Mouse (Mus musculus) embryonic facial prominence, embryonic 13.5 days (tissue): ENCODE data around the gene Dop1a. TPM values are rescaled to one million over a fixed set of nuclear protein-coding genes. Genes with fewer than 3 reads are reported as not detected.

ENCODE experiments used
- ATAC-seq: fragments of 200-750 bp; cut with Nextera tagmentation; 2 replicates; pipeline ENCODE4 v1.8.0; 2017; ENCODE audit warnings: low read depth; ENCODE audit not compliant: insufficient number of reproducible peaks, insufficient read depth, low FRiP score, low TSS enrichment
- H3K27ac ChIP-seq: fragments of 300-500 bp; sonication (generic); 2 replicates; pipeline ENCODE4 v1.5.1; 2015; ENCODE audit warnings: moderate library complexity, mild to moderate bottlenecking, inconsistent platforms
- H3K27me3 ChIP-seq: fragments of 300-500 bp; sonication (generic); 2 replicates; pipeline ENCODE4 v1.6.1; 2015; ENCODE audit warnings: mild to moderate bottlenecking, inconsistent platforms
- H3K36me3 ChIP-seq: fragments of 300-500 bp; sonication (generic); 2 replicates; pipeline ENCODE4 v1.6.1; 2015; ENCODE audit warnings: mild to moderate bottlenecking, inconsistent platforms
- H3K4me1 ChIP-seq: fragments of 300-500 bp; sonication (generic); 2 replicates; pipeline ENCODE4 v1.6.1; 2015; ENCODE audit warnings: inconsistent platforms
- H3K4me2 ChIP-seq: fragments of 300-500 bp; sonication (generic); 2 replicates; pipeline ENCODE4 v1.6.1; 2015; ENCODE audit warnings: moderate library complexity, mild to moderate bottlenecking, inconsistent platforms
- H3K4me3 ChIP-seq: fragments of 300-500 bp; sonication (generic); 2 replicates; pipeline ENCODE4 v1.5.1; 2015; ENCODE audit warnings: mild to moderate bottlenecking, inconsistent platforms
- H3K9ac ChIP-seq: fragments of 300-500 bp; sonication (generic); 2 replicates; pipeline ENCODE4 v1.6.1; 2015; ENCODE audit warnings: mild to moderate bottlenecking, inconsistent platforms
- H3K9me3 ChIP-seq: fragments of 300-500 bp; sonication (generic); 2 replicates; pipeline ENCODE4 v1.6.1; 2016; ENCODE audit warnings: inconsistent platforms
- WGBS: fragments of 180-500 bp; shearing (Covaris S2); methylation state at CpG from one replicate; pipeline ENCODE4 v1.1.7; 2015; ENCODE audit warnings: mixed read lengths; 5-methylcytosine and 5-hydroxymethylcytosine counted together
- polyA plus RNA-seq: library from polyadenylated mRNA; unstranded; fragments of >200 nt; fragmentation: Nextera tagmentation; extraction: Ambion mirVana; gene quantifications from 2 replicates; pipeline ENCODE4 v1.2.1, GENCODE M21; 2015

Dop1a gene
- polyA plus RNA-seq, 1 experiment from 2014 or later: 16.5 TPM

DNA sequence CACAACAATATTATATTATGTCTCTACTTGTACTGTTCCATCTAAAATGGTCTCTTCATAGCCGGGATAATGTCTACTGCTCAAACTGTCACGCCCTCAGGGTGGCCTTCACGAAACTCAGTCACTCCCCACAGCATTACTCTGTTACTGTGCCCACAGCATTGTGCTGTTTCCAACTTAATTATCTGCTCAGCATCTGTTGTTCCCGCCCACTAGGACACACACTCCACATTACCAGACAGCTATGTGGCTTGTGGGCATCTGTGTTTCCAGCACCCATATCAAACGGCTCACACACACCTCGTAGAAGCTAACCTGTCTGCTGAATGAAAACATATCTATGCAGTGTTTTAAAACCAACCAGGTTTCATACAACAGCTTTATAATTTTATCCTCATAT is 15.9 kb upstream of the Dop1a start:
- 36% methylated on average over 6 of the region's 6 CpGs for WGBS
- no peaks in the 10 kb centered on the region for H3K9me3 ChIP-seq
- H3K27ac ChIP-seq: no peak overlapping the region
- ATAC-seq: 0 out of 2 replicates have a peak, but pooled peaks have one; percentile 45
- H3K4me2 ChIP-seq: peak overlapping the region; percentile 57
- peaks cover 9% of the 10 kb centered on the region; the same call in 1 of the 2 replicates for H3K27me3 ChIP-seq
- H3K4me3 ChIP-seq: no peak overlapping the region
- H3K4me1 ChIP-seq: peaks cover 7% of the 10 kb centered on the region; the same call in 1 of the 2 replicates
- no peaks in the 10 kb centered on the region for H3K36me3 ChIP-seq
- no peak overlapping the region for H3K9ac ChIP-seq

DNA sequence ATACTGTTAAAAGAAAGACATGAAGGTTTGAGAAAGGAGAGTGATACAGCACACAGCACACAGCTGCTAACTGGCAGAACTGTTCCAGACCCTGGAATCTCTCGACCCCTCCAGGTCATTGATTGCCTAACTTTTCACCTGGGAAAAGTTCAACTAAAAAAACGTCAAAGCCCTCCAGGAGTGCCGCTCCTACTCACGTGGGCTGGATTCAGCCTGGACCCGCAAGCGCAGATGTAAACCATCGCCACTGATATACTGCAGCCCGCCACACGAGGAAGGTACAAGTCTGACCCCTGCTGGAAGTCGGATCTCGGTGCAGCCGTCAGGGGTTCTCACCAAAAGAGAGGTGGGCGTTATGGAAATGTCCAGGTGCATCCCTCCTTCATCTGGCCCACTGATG is 15.3 kb upstream of the Dop1a start:
- no peaks in the 10 kb centered on the region for H3K36me3 ChIP-seq
- 1% methylated on average over 13 of the region's 13 CpGs for WGBS
- H3K9ac ChIP-seq: 0 out of 2 replicates have a peak overlapping the region, but pooled peaks have one; percentile 36
- peaks cover 9% of the 10 kb centered on the region; the same call in 1 of the 2 replicates for H3K27me3 ChIP-seq
- peak overlapping the region; percentile 21 for H3K4me3 ChIP-seq
- no peak overlapping the region for H3K27ac ChIP-seq
- peak overlapping the region; percentile 57 for H3K4me2 ChIP-seq
- H3K4me1 ChIP-seq: peaks cover 7% of the 10 kb centered on the region; the same call in 1 of the 2 replicates
- H3K9me3 ChIP-seq: no peaks in the 10 kb centered on the region
- ATAC-seq: peak; percentile 52; the same call in 1 of the 2 replicates

DNA sequence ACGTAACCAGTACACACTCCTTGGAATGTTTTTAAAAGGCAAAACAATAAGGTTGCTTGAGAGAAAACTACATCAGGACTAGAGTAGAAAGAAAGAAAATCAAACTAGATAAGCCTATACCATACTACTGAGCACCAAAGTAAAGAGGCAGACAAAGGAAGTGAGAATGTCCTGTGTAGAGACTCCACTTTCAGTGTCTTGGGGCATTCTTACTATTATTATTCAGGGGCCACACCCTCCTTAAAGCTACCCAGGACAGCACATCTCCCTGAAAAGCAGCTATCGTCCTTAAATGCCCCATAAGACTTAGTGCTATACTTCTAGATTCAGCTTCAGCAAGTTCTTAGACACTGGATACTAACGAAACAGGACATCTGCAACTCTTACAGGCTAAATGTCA is 13.3 kb upstream of the Dop1a start:
- no peaks in the 10 kb centered on the region for H3K9me3 ChIP-seq
- no peak overlapping the region for H3K4me2 ChIP-seq
- WGBS: 82% methylated on average over 3 of the region's 3 CpGs
- peaks cover 3% of the 10 kb centered on the region; the same call in 1 of the 2 replicates for H3K27me3 ChIP-seq
- no peak overlapping the region for H3K4me3 ChIP-seq
- H3K9ac ChIP-seq: no peak overlapping the region
- peaks cover 7% of the 10 kb centered on the region; the same call in 1 of the 2 replicates for H3K4me1 ChIP-seq
- ATAC-seq: no peak
- no peaks in the 10 kb centered on the region for H3K36me3 ChIP-seq
- H3K27ac ChIP-seq: no peak overlapping the region

DNA sequence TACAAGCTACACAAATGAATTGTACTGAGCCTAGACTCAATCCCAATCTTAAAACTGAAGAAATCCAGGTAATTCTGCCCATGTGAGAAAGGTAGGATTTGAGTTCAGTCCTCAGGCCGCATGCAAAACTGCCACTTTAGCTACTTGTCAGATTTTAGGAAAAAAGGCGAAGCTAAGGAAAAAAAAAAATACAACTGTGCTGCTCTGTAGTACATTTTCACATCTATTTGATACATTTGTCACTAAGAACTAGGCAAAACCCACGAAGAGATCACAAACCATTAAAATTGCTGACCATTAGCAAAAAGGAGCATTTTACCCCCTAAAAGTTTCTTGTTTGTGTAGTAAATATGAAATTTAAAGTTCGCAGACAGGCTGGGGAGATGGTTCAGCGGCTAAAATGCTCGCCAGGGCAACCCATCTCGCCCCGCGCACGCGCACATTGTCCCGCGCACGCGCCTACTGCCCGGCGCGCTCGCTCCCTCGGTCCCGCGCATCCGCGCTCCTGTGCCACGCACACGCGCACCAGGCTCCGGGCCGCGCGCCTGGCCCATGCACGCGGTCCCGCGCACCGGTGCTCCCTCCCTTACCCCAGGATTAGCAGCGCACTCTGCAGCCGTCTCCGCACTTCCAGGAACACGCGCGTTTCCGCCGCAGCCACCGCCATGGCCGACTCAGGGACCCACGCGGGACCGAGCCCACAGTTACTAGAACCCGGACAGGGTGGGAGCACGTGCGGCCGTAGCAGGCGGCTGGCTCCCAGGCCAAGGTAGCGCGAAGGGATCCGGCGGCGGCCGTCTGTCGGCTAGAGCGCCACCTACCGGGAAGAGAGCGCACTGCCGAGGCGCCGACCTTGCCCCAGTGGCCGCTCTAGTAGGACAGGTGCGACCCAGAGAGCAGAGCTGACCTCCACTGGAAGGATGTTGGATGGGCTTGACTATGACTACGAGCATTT is 2.5 kb upstream of the Dop1a start, which contains the start of gene Ube2cbp:
Ube2cbp (minus strand) TSS at position 800 of the 955 bp plus-strand sequence.
- Histone ChIP-seq H3K27ac (peak within 1 kb of the TSS; percentile 68), H3K4me3 (peak within 1 kb of the TSS; percentile 67), H3K36me3 (no peaks in the 10 kb centered on the region), H3K4me1 (peaks cover 9% of the 10 kb centered on the region), H3K9ac (peak within 1 kb of the TSS; percentile 79), H3K27me3 (peaks cover 10% of the 10 kb centered on the region), H3K4me2 (peak within 1 kb of the TSS; percentile 60), H3K9me3 (no peaks in the 10 kb centered on the region)
- peak; percentile 83 for ATAC-seq
- WGBS: 2% methylated on average over 70 of the region's 70 CpGs

DNA sequence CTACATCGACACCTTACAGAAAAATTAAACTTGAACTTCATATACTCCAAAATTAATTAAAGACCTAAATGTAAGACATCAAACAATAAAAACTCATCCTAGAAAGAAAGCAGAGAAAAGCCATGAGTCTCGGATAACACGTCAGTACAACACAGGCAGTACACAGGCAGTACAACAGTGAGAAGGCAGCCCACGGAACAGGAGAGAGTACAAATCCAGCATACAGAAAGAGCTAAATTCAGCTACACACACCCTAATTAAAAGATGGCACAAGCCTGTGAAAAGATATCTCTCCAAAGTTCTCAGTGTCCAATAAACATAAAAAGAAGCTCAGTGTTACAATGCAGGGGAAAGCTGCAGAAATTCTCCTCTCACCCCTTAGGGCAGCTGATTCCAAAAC is 9.0 kb downstream of the Dop1a start:
- Histone ChIP-seq H3K36me3 (no peaks in the 10 kb centered on the region), H3K4me1 (0 out of 2 replicates have a peak, but pooled peaks cover 3% of the 10 kb centered on the region), H3K9me3 (no peaks in the 10 kb centered on the region), H3K27me3 (no peaks in the 10 kb centered on the region), H3K9ac (no peak overlapping the region), H3K27ac (no peak overlapping the region), H3K4me2 (no peak overlapping the region), H3K4me3 (no peak overlapping the region)
- WGBS: 82% methylated on average over 4 of the region's 4 CpGs
- ATAC-seq: no peak

DNA sequence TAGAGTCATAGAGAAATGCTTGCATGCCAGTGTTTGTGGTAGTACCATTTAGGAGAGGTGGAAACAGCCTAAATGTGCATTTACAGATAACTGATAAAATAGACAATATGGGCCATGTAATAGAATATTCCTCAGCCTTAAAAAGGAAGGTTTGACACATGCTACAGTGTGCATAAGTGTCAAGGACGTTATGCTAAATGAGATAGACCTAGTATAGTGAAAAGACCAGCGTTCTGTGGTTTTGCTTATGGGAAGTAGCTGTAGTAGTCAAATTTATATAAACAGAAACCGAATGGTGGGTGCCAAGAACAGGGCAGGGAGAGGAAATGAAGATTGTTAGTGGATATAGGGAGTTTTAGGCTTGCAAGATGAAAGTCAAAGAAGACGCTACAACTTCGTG is 9.8 kb downstream of the Dop1a start:
- 69% methylated on average over 5 of the region's 5 CpGs for WGBS
- ATAC-seq: no peak
- no peak overlapping the region for H3K4me2 ChIP-seq

DNA sequence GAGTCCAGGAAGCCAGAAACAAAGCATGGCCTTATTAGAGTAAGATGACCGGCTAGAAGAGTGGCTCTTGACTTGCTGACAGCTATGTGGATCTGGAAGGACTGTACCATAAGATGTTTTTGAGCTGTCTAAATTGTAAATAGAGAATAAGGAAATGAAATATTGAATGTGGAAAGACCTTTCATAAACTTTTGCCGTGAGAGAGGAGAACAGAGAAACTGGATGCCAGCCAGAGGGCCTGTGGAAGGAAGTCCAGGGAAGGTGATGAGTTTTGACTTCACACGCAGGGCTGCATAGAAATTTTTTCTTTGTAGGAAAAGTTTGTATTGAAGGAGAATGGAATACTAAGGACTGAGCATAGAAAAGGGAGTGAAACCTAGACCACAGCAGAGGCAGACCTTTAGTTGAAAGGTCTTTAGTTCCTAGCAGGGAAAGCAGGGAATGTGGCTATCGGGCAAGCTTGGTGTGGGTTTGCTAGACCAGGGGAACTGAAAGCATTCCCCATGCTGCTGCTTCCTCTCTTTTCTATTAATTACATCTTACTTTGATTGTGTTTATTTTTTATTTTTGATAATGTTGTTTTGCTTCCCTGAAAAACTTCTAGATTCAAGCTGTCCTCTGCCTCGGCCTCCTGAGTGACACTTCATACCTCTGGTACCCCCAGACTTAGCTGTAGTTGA is 11.6 kb downstream of the Dop1a start:
- Histone ChIP-seq H3K4me3 (no peak overlapping the region), H3K9ac (no peak overlapping the region), H3K9me3 (no peaks in the 10 kb centered on the region), H3K27me3 (no peaks in the 10 kb centered on the region), H3K27ac (no peak overlapping the region), H3K4me2 (no peak overlapping the region), H3K4me1 (0 out of 2 replicates have a peak, but pooled peaks cover 3% of the 10 kb centered on the region), H3K36me3 (no peaks in the 10 kb centered on the region)
- WGBS: 85% methylated on average over 5 of the region's 5 CpGs
- no peak for ATAC-seq

More for the DNA sequence above, 9.8 kb downstream of the Dop1a start:
- Histone ChIP-seq H3K36me3 (no peaks in the 10 kb centered on the region), H3K9ac (no peak overlapping the region), H3K9me3 (no peaks in the 10 kb centered on the region), H3K27me3 (no peaks in the 10 kb centered on the region), H3K4me3 (no peak overlapping the region), H3K27ac (no peak overlapping the region), H3K4me1 (0 out of 2 replicates have a peak, but pooled peaks cover 3% of the 10 kb centered on the region)

DNA sequence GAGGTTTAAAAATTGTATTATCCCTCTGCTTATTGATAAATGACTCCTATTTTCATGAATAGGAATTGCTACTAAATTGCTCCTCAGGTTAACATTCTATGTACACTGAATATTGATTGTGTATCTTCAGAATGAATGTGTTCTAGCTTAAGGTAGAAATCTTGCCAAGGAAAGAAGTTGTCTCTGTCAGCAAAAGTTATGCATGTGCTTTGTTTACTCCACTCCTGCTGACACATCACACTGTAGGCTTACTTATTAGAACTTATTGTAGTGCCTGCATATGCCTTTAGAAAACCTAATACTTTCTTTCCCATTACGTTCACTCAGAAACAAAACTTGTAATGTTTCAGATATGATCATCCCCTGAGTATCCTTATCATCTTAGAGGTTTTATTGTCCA is 15.3 kb downstream of the Dop1a start:
- H3K4me2 ChIP-seq: no peak overlapping the region
- no peaks in the 10 kb centered on the region for H3K4me1 ChIP-seq
- no peaks in the 10 kb centered on the region for H3K36me3 ChIP-seq
- no peaks in the 10 kb centered on the region for H3K9me3 ChIP-seq
- no peak for ATAC-seq
- 83% methylated on average over 1 of the region's 1 CpGs for WGBS
- no peak overlapping the region for H3K4me3 ChIP-seq
- no peak overlapping the region for H3K27ac ChIP-seq
- no peak overlapping the region for H3K9ac ChIP-seq
- H3K27me3 ChIP-seq: no peaks in the 10 kb centered on the region

DNA sequence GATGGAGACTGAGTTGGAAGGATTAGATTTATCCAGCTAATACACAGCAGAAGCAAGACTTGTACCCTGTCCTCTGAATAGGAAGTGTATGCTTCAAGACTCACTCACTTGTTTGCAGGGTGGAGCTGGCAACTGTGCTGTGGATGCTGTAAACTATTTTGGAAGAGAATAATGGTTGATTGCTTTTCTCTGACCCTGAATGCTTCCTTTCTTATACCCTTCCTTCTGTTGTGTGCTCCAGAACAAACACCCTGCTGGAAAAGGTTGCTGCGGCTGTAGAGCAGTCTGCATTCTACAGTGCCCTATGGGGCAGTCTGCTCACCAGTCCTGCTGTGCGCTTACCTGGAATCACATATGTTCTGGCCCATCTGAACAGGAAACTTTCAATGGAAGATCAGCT is 24.8 kb downstream of the Dop1a start:
- H3K27me3 ChIP-seq: no peaks in the 10 kb centered on the region
- H3K4me3 ChIP-seq: no peak overlapping the region
- no peak overlapping the region for H3K27ac ChIP-seq
- ATAC-seq: no peak
- peaks cover 40% of the 10 kb centered on the region for H3K36me3 ChIP-seq
- no peak overlapping the region for H3K9ac ChIP-seq
- no peaks in the 10 kb centered on the region for H3K9me3 ChIP-seq
- H3K4me1 ChIP-seq: no peaks in the 10 kb centered on the region
- H3K4me2 ChIP-seq: no peak overlapping the region
- 86% methylated on average over 2 of the region's 2 CpGs for WGBS

DNA sequence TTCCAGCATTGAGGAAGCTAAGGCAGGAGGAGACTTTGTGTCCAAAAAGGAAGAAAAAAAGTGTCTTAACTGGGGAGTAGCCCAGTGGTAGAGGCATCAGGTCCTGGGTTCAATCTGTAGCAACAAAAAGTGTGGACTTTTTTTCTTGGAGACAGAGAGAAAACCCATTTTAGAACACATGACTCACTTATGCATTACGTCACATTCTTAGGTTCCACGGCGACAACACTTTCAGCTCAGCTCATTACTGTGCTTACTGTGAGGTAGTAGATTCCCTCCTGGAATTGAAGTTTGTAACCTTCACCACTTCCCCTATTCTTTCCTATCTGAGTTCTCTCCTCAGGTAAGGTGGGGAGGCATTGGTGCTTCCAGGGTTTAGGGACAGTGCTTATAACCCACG is 29.3 kb downstream of the Dop1a start:
- peaks cover 47% of the 10 kb centered on the region for H3K36me3 ChIP-seq
- no peak overlapping the region for H3K9ac ChIP-seq
- no peaks in the 10 kb centered on the region for H3K4me1 ChIP-seq
- H3K27ac ChIP-seq: no peak overlapping the region
- 94% methylated on average over 4 of the region's 4 CpGs for WGBS
- H3K4me2 ChIP-seq: no peak overlapping the region
- no peak; the same call in 1 of the 2 replicates for ATAC-seq
- H3K9me3 ChIP-seq: no peaks in the 10 kb centered on the region
- H3K27me3 ChIP-seq: no peaks in the 10 kb centered on the region
- no peak overlapping the region for H3K4me3 ChIP-seq

DNA sequence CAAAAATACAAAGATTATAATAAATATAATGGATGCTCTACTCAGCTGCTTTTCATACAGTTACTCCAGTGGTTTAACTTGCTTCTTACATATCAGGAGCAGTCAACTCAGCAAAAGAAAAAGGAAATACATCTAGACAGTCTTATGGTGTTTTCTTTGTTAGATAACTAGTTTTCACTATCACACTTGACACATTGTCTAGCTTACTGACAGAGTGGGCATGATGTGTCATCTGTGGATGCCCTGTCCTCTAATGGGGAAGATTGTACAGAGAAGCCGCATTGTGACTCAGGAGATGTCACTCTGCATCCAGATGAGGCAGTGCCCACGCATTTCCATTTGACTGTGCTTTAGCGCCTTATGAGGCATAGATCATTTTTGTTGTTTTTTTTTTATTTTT is 32.1 kb downstream of the Dop1a start:
- 93% methylated on average over 3 of the region's 3 CpGs for WGBS
- Histone ChIP-seq H3K9me3 (no peaks in the 10 kb centered on the region), H3K27ac (no peak overlapping the region), H3K36me3 (peaks cover 34% of the 10 kb centered on the region), H3K9ac (no peak overlapping the region), H3K27me3 (no peaks in the 10 kb centered on the region), H3K4me2 (no peak overlapping the region), H3K4me1 (no peaks in the 10 kb centered on the region), H3K4me3 (no peak overlapping the region)
- no peak for ATAC-seq
